Mouse (Mus musculus) MEL (cell line): ENCODE data around the gene Gpr108. TPM values are rescaled to one million over a fixed set of nuclear protein-coding genes. Genes with fewer than 3 reads are reported as not detected.
A peak's percentile ranks its signal among the peaks of the same experiment; 100 is the strongest.

Source experiments
- DNase-seq: peaks from one replicate; pipeline ENCODE4 v3.0.0; 2011; ENCODE audit warnings: low read depth, low spot score
- H3K27ac ChIP-seq: 2 replicates; pipeline ENCODE4 v1.5.1; 2012; ENCODE audit warnings: low read depth, mild to moderate bottlenecking, control low read depth, low read length, moderate library complexity; ENCODE audit not compliant: control insufficient read depth
- H3K27me3 ChIP-seq, 2 experiments: fragments of 150-350 bp in 1 of 2; sonication (generic) in 1 of 2; 2 replicates each; pipeline ENCODE4 v1.6.1; 2012; ENCODE audit warnings: low read length in 2 of 2, mild to moderate bottlenecking in 2 of 2, improper control_type of control experiment in 1 of 2, moderate library complexity in 1 of 2; ENCODE audit not compliant: insufficient read depth in 2 of 2, control insufficient read depth in 1 of 2
- H3K36me3 ChIP-seq, 2 experiments: 2 replicates each; pipeline ENCODE4 v1.6.1; 2012 to 2014; ENCODE audit warnings: low read length in 2 of 2, improper control_type of control experiment in 1 of 2, inconsistent platforms in 1 of 2, mild to moderate bottlenecking in 1 of 2; ENCODE audit not compliant: insufficient read depth in 2 of 2, control insufficient read depth in 1 of 2
- H3K4me1 ChIP-seq, 2 experiments: fragments of 150-350 bp in 1 of 2; sonication (generic) in 1 of 2; 2 replicates each; pipeline ENCODE4 v1.6.1; 2012; ENCODE audit warnings: low read length in 2 of 2, improper control_type of control experiment in 1 of 2, mild to moderate bottlenecking in 1 of 2; ENCODE audit not compliant: insufficient read depth in 2 of 2, control insufficient read depth in 1 of 2
- H3K4me3 ChIP-seq, 2 experiments: fragments of 150-350 bp in 1 of 2; sonication (generic) in 1 of 2; 2 replicates each; pipeline ENCODE4 v1.5.1; 2012; ENCODE audit warnings: low read depth in 2 of 2, low read length in 2 of 2, mild to moderate bottlenecking in 2 of 2, moderate library complexity in 2 of 2, control low read depth in 1 of 2, improper control_type of control experiment in 1 of 2; ENCODE audit not compliant: control insufficient read depth in 1 of 2, insufficient read depth in 1 of 2
- H3K79me2 ChIP-seq: 2 replicates; pipeline ENCODE4 v1.6.1; 2012; ENCODE audit warnings: mild to moderate bottlenecking, low read length, moderate library complexity; ENCODE audit not compliant: control insufficient read depth, poor library complexity, insufficient read depth
- H3K9ac ChIP-seq: 2 replicates; pipeline ENCODE4 v1.6.1; 2012; ENCODE audit warnings: low read depth, mild to moderate bottlenecking, control low read depth, low read length, moderate library complexity; ENCODE audit not compliant: control insufficient read depth, poor library complexity, severe bottlenecking
- H3K9me3 ChIP-seq: fragments of 150-350 bp; sonication (generic); replicated peaks from 2 replicates; pipeline ENCODE4 v1.6.1; 2012; ENCODE audit warnings: mild to moderate bottlenecking, low read length, improper control_type of control experiment, moderate library complexity; ENCODE audit not compliant: insufficient read depth
- CHD1 ChIP-seq: IDR thresholded peaks from 2 replicates; pipeline ENCODE4 v1.6.1; 2012; ENCODE audit warnings: low read depth, mild to moderate bottlenecking, inconsistent platforms, low read length, improper control_type of control experiment
- CTCF ChIP-seq, 3 experiments: IDR thresholded peaks in 2 of 3; conservative IDR thresholded peaks in 1 of 3; 2 replicates each; pipeline ENCODE4 v1.5.1; 2011 to 2012; ENCODE audit warnings: low read length in 3 of 3, low read depth in 2 of 3, mild to moderate bottlenecking in 2 of 3, improper control_type of control experiment in 1 of 3, inconsistent platforms in 1 of 3, mixed read lengths in 1 of 3, moderate library complexity in 1 of 3; ENCODE audit not compliant: control insufficient read depth in 1 of 3, insufficient read depth in 1 of 3, poor library complexity in 1 of 3, severe bottlenecking in 1 of 3
- E2F4 ChIP-seq: IDR thresholded peaks from 2 replicates; pipeline ENCODE4 v1.6.1; 2011; ENCODE audit warnings: low read depth, low read length, improper control_type of control experiment, borderline replicate concordance
- EP300 ChIP-seq, 2 experiments: IDR thresholded peaks; 2 replicates each; pipeline ENCODE4 v1.6.1; 2011; ENCODE audit warnings: improper control_type of control experiment in 2 of 2, low read length in 2 of 2, low read depth in 1 of 2, mild to moderate bottlenecking in 1 of 2
- ETS1 ChIP-seq: IDR thresholded peaks from 2 replicates; pipeline ENCODE4 v1.6.1; 2012; ENCODE audit warnings: low read depth, mild to moderate bottlenecking, inconsistent platforms, low read length, improper control_type of control experiment, moderate library complexity
- GATA1 ChIP-seq: IDR thresholded peaks from 2 replicates; pipeline ENCODE4 v1.6.1; 2011; ENCODE audit warnings: low read depth, low read length, improper control_type of control experiment
- MAFK ChIP-seq: IDR thresholded peaks from 2 replicates; pipeline ENCODE4 v1.6.1; 2011; ENCODE audit warnings: low read depth, mild to moderate bottlenecking, low read length, improper control_type of control experiment, borderline replicate concordance
- MAX ChIP-seq: IDR thresholded peaks from 2 replicates; pipeline ENCODE4 v1.6.1; 2011; ENCODE audit warnings: low read length, improper control_type of control experiment
- MEF2A ChIP-seq: IDR thresholded peaks from 2 replicates; pipeline ENCODE4 v1.6.1; 2014; ENCODE audit warnings: low read depth, mild to moderate bottlenecking, inconsistent platforms, low read length, improper control_type of control experiment; ENCODE audit not compliant: poor library complexity, insufficient replicate concordance, severe bottlenecking; ENCODE audit errors: extremely low read depth
- MYC ChIP-seq: IDR thresholded peaks from 2 replicates; pipeline ENCODE4 v1.6.1; 2011; ENCODE audit warnings: low read depth, mild to moderate bottlenecking, low read length, improper control_type of control experiment, moderate library complexity
- NELFE ChIP-seq: IDR thresholded peaks from 2 replicates; pipeline ENCODE4 v1.6.1; 2011; ENCODE audit warnings: low read depth, low read length, improper control_type of control experiment
- POLR2AphosphoS2 ChIP-seq: IDR thresholded peaks from 2 replicates; pipeline ENCODE4 v1.6.1; 2011; ENCODE audit warnings: low read length, improper control_type of control experiment
- POLR2AphosphoS5 ChIP-seq: IDR thresholded peaks from 2 replicates; pipeline ENCODE4 v1.6.1; 2012; ENCODE audit warnings: low read depth, borderline replicate concordance, mild to moderate bottlenecking, inconsistent platforms, low read length, moderate library complexity, mixed read lengths
- RAD21 ChIP-seq: IDR thresholded peaks from 2 replicates; pipeline ENCODE4 v1.6.1; 2011; ENCODE audit warnings: mild to moderate bottlenecking, low read depth, low read length, improper control_type of control experiment
- RCOR1 ChIP-seq: IDR thresholded peaks from 2 replicates; pipeline ENCODE4 v1.6.1; 2012; ENCODE audit warnings: low read depth, mild to moderate bottlenecking, inconsistent platforms, low read length, improper control_type of control experiment
- TAL1 ChIP-seq: IDR thresholded peaks from 2 replicates; pipeline ENCODE4 v1.6.1; 2012; ENCODE audit warnings: mild to moderate bottlenecking, inconsistent platforms, low read length, moderate library complexity, mixed read lengths
- USF1 ChIP-seq: IDR thresholded peaks from 2 replicates; pipeline ENCODE4 v1.6.1; 2014; ENCODE audit warnings: low read depth, mild to moderate bottlenecking, inconsistent platforms, low read length, improper control_type of control experiment, moderate library complexity
- USF2 ChIP-seq, 2 experiments: IDR thresholded peaks; 2 replicates each; pipeline ENCODE4 v1.6.1; 2011 to 2012; ENCODE audit warnings: improper control_type of control experiment in 2 of 2, low read length in 2 of 2, borderline replicate concordance in 1 of 2, inconsistent platforms in 1 of 2, low read depth in 1 of 2, mild to moderate bottlenecking in 1 of 2; ENCODE audit not compliant: insufficient read depth in 1 of 2
- ZMIZ1 ChIP-seq: IDR thresholded peaks from 2 replicates; pipeline ENCODE4 v1.6.1; 2012; ENCODE audit warnings: low read depth, mild to moderate bottlenecking, inconsistent platforms, low read length, improper control_type of control experiment, moderate library complexity
- polyA plus RNA-seq, 2 experiments: library from polyadenylated mRNA; stranded (reverse) in 1 of 2; unstranded in 1 of 2; fragments of >175 nt in 1 of 2; fragments of >200 nt in 1 of 2; gene quantifications; 2 replicates each; pipeline versions ENCODE4 v1.2.1 to v1.2.4; 2012; ENCODE audit warnings: low replicate concordance in 2 of 2, low read depth in 1 of 2; ENCODE audit not compliant: insufficient read length in 2 of 2, insufficient read depth in 1 of 2, missing spikeins in 1 of 2
- total RNA-seq: library from RNA; depleted of rRNA; stranded (reverse); fragments of 300-350 nt; gene quantifications from 2 replicates; pipeline ENCODE4 v1.2.3, GENCODE M21; 2012

The Gpr108 gene
- total and polyA plus RNA-seq, 3 experiments: 21.8 to 35.9 TPM; not detected in 1

DNA sequence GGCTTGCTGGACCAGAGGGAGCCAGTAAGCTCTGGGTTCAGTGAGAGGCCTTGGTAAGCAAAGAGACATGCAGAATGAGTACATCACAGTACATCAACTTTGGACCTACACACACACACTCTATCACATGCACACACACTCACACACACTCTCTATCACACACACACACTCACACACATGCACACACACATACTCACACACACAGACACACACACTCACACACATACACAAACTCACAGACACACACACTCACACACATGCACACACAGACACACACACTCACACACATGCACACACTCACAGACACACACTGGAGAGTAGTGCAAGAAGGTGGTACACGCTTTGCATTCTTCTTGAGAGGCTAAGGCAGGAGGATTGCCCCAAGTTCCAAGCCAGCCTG, 16.0 kb downstream of the Gpr108 start:
- TF ChIP-seq POLR2AphosphoS5: peak; percentile 88; the same call in 1 of the 2 replicates
- no peak for TF ChIP-seq NELFE
- H3K79me2 ChIP-seq: no peaks in the 10 kb centered on the region
- DNase-seq: no peak
- no peak overlapping the region for H3K9ac ChIP-seq
- peaks cover 0 to 6% of the 10 kb centered on the region in 2 experiments; a peak in 3 of 4 replicates for H3K36me3 ChIP-seq
- no peaks in the 10 kb centered on the region for H3K27me3 ChIP-seq
- H3K4me1 ChIP-seq: peaks cover 4 to 7% of the 10 kb centered on the region in 2 experiments
- no peak overlapping the region for H3K4me3 ChIP-seq
- H3K27ac ChIP-seq: no peak overlapping the region
- H3K9me3 ChIP-seq: no peaks in the 10 kb centered on the region

DNA sequence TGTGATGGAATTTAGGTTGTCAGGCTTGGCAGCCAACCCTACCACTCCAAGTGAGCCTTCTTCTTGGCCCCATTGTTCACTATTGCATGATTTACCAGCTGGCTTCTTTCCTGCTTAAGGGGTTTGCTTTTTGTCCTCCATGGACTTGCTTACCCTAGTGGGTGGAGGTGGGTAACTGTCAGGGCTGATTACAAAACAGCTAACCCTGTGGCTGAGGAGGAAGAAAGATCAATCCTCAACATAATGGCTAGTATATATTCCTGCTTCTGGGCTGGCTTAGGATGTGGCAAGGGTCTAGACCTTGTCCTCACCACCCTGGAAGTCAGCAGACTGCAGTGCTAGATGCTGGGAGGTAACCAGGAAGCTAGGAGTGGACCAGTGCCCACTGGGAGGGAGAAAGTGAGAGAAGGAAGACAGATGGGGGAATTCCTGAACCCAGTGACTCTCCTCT, 16.9 kb downstream of the Gpr108 start:
- no peak overlapping the region for H3K4me3 ChIP-seq
- H3K79me2 ChIP-seq: no peaks in the 10 kb centered on the region
- peaks cover 4 to 7% of the 10 kb centered on the region in 2 experiments for H3K4me1 ChIP-seq
- no peak overlapping the region for H3K27ac ChIP-seq
- no peak overlapping the region for H3K9ac ChIP-seq
- DNase-seq: no peak
- H3K36me3 ChIP-seq: peaks cover 0 to 6% of the 10 kb centered on the region in 2 experiments; a peak in 2 of 4 replicates
- H3K27me3 ChIP-seq: no peaks in the 10 kb centered on the region
- no peak for TF ChIP-seq ZMIZ1
- no peak for TF ChIP-seq GATA1
- TF ChIP-seq NELFE: no peak
- no peak for TF ChIP-seq CTCF (IDR thresholded peaks at IDR 0.05 in 2 of 3, conservative IDR thresholded peaks at IDR 0.05 in 1 of 3; ENCODE audit: control insufficient read depth in 1 of 3, insufficient read depth in 1 of 3, low read depth in 2 of 3, low read length in 3 of 3, poor library complexity in 1 of 3, severe bottlenecking in 1 of 3)
- TF ChIP-seq MEF2A: no peak
- TF ChIP-seq MAX: no peak
- TF ChIP-seq ETS1: no peak
- no peak for TF ChIP-seq RAD21
- TF ChIP-seq USF2 (IDR thresholded peaks at IDR 0.05; ENCODE audit: borderline replicate concordance in 1 of 2, insufficient read depth in 1 of 2, low read depth in 1 of 2, low read length in 2 of 2): no peak
- no peak for TF ChIP-seq TAL1
- TF ChIP-seq CHD1: no peak
- TF ChIP-seq MAFK: no peak
- no peak for TF ChIP-seq USF1
- TF ChIP-seq POLR2AphosphoS2: no peak
- TF ChIP-seq RCOR1: no peak
- no peak for TF ChIP-seq MYC
- no peak for TF ChIP-seq EP300 (IDR thresholded peaks at IDR 0.05; ENCODE audit: low read depth in 1 of 2, low read length in 2 of 2)
- no peak for TF ChIP-seq E2F4
- H3K9me3 ChIP-seq: no peaks in the 10 kb centered on the region
